Mouse (Mus musculus): Measurements from ENCODE around the gene Dzip1. TPM values are rescaled to one million over a fixed set of nuclear protein-coding genes. Genes with fewer than 3 reads are reported as not detected.

The Dzip1 gene
- polyA plus RNA-seq, 1 experiment = 4.7 TPM

DNA sequence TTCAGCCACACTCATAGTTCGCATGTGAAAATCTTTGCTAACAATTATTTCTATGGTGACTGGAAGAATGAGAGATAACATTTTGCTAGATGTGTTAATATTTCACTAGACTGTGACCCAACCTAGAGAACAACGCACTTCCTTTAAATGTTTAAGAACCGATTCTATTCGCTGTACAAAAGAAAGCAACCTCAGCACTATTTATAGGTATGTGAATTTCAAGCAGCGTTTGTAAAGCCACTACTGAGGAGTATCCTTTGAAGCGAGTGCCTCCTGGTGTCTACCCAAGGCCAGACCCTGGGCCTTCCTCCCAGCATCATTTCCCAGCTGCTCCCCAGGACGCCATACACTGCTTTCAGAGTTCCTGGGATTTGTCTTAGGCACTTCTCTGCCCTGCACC, 4.6 kb downstream of the Dzip1 start:
- H3K79me2 ChIP-seq (ENCODE audit: control insufficient read depth, insufficient read depth) = no peaks in the 10 kb centered on the region
- no peak overlapping the region for H3ac ChIP-seq (ENCODE audit: control insufficient read depth, insufficient read length, low read depth)
- H3K27me3 ChIP-seq (ENCODE audit: control insufficient read depth, insufficient read depth, insufficient read length) = no peaks in the 10 kb centered on the region
- no peak overlapping the region for H3K4me3 ChIP-seq (ENCODE audit: insufficient read depth, poor library complexity, severe bottlenecking)
- no peak for TF ChIP-seq MAX (IDR thresholded peaks at IDR 0.05)
- TF ChIP-seq MYOG (IDR thresholded peaks at IDR 0.05; ENCODE audit: control insufficient read depth, extremely low read depth, insufficient read length) = no peak
- no peak for TF ChIP-seq MYOD1 (IDR thresholded peaks at IDR 0.05; ENCODE audit: control insufficient read depth, insufficient read length, low read depth)
- TF ChIP-seq CEBPB (IDR thresholded peaks at IDR 0.05; ENCODE audit: low read depth) = no peak
- TF ChIP-seq FOSL1 (IDR thresholded peaks at IDR 0.05; ENCODE audit: insufficient read depth, low read length, poor library complexity, severe bottlenecking) = no peak
- TF ChIP-seq CTCF (IDR thresholded peaks at IDR 0.05; ENCODE audit: control insufficient read depth, insufficient read depth, insufficient read length) = no peak
- TF ChIP-seq USF1 (IDR thresholded peaks at IDR 0.05; ENCODE audit: low read depth) = no peak
- no peaks in the 10 kb centered on the region for H3K79me3 ChIP-seq (ENCODE audit: low read depth)
- H3K36me3 ChIP-seq (ENCODE audit: control insufficient read depth, insufficient read depth) = peaks cover 11% of the 10 kb centered on the region

- Histone ChIP-seq H3K79me3 (ENCODE audit: low read depth) (no peaks in the 10 kb centered on the region), H3K4me3 (ENCODE audit: insufficient read depth, poor library complexity, severe bottlenecking) (no peak overlapping the region), H3K79me2 (ENCODE audit: control insufficient read depth, insufficient read depth) (no peaks in the 10 kb centered on the region), H3ac (ENCODE audit: control insufficient read depth, insufficient read length, low read depth) (no peak overlapping the region), H3K27me3 (ENCODE audit: control insufficient read depth, insufficient read depth, insufficient read length) (no peaks in the 10 kb centered on the region), H3K36me3 (ENCODE audit: control insufficient read depth, insufficient read depth) (peaks cover 11% of the 10 kb centered on the region)
- TF ChIP-seq MAX (IDR thresholded peaks at IDR 0.05) (no peak), MYOD1 (IDR thresholded peaks at IDR 0.05; ENCODE audit: control insufficient read depth, insufficient read length, low read depth) (no peak), USF1 (IDR thresholded peaks at IDR 0.05; ENCODE audit: low read depth) (no peak), FOSL1 (IDR thresholded peaks at IDR 0.05; ENCODE audit: insufficient read depth, low read length, poor library complexity, severe bottlenecking) (no peak), MYOG (IDR thresholded peaks at IDR 0.05; ENCODE audit: control insufficient read depth, extremely low read depth, insufficient read length) (no peak)
These were observed 6.2 kb downstream of the Dzip1 start for GRCm38 (mm10) chr14:118919025-118919424.

- Histone ChIP-seq H3K79me2 (ENCODE audit: control insufficient read depth, insufficient read depth) (no peaks in the 10 kb centered on the region), H3K79me3 (ENCODE audit: low read depth) (no peaks in the 10 kb centered on the region), H3ac (ENCODE audit: control insufficient read depth, insufficient read length, low read depth) (no peak overlapping the region), H3K36me3 (ENCODE audit: control insufficient read depth, insufficient read depth) (peaks cover 16% of the 10 kb centered on the region), H3K27me3 (ENCODE audit: control insufficient read depth, insufficient read depth, insufficient read length) (no peaks in the 10 kb centered on the region), H3K4me3 (ENCODE audit: insufficient read depth, poor library complexity, severe bottlenecking) (no peak overlapping the region)
- no peak for TF ChIP-seq MAX (IDR thresholded peaks at IDR 0.05)
- TF ChIP-seq USF1 (IDR thresholded peaks at IDR 0.05; ENCODE audit: low read depth) = no peak
- TF ChIP-seq MYOD1 (IDR thresholded peaks at IDR 0.05; ENCODE audit: control insufficient read depth, insufficient read length, low read depth) = no peak
- no peak for TF ChIP-seq CEBPB (IDR thresholded peaks at IDR 0.05; ENCODE audit: low read depth)
- TF ChIP-seq MYOG (IDR thresholded peaks at IDR 0.05; ENCODE audit: control insufficient read depth, extremely low read depth, insufficient read length) = no peak
- no peak for TF ChIP-seq CTCF (IDR thresholded peaks at IDR 0.05; ENCODE audit: control insufficient read depth, insufficient read depth, insufficient read length)
- no peak for TF ChIP-seq FOSL1 (IDR thresholded peaks at IDR 0.05; ENCODE audit: insufficient read depth, low read length, poor library complexity, severe bottlenecking)
These were observed 11.6 kb downstream of the Dzip1 start for GRCm38 (mm10) chr14:118913651-118914050.

- no peaks in the 10 kb centered on the region for H3K27me3 ChIP-seq (ENCODE audit: control insufficient read depth, insufficient read depth, insufficient read length)
- H3K79me3 ChIP-seq (ENCODE audit: low read depth) = no peaks in the 10 kb centered on the region
- H3K4me3 ChIP-seq (ENCODE audit: insufficient read depth, poor library complexity, severe bottlenecking) = no peak overlapping the region
- H3ac ChIP-seq (ENCODE audit: control insufficient read depth, insufficient read length, low read depth) = no peak overlapping the region
- H3K79me2 ChIP-seq (ENCODE audit: control insufficient read depth, insufficient read depth) = no peaks in the 10 kb centered on the region
- peaks cover 16% of the 10 kb centered on the region for H3K36me3 ChIP-seq (ENCODE audit: control insufficient read depth, insufficient read depth)
- TF ChIP-seq FOSL1 (IDR thresholded peaks at IDR 0.05; ENCODE audit: insufficient read depth, low read length, poor library complexity, severe bottlenecking) (no peak), MAX (IDR thresholded peaks at IDR 0.05) (no peak), USF1 (IDR thresholded peaks at IDR 0.05; ENCODE audit: low read depth) (no peak), MYOG (IDR thresholded peaks at IDR 0.05; ENCODE audit: control insufficient read depth, extremely low read depth, insufficient read length) (no peak), CTCF (IDR thresholded peaks at IDR 0.05; ENCODE audit: control insufficient read depth, insufficient read depth, insufficient read length) (no peak), CEBPB (IDR thresholded peaks at IDR 0.05; ENCODE audit: low read depth) (no peak), MYOD1 (IDR thresholded peaks at IDR 0.05; ENCODE audit: control insufficient read depth, insufficient read length, low read depth) (no peak)
These were observed 13.7 kb downstream of the Dzip1 start for GRCm38 (mm10) chr14:118911521-118911920.

DNA sequence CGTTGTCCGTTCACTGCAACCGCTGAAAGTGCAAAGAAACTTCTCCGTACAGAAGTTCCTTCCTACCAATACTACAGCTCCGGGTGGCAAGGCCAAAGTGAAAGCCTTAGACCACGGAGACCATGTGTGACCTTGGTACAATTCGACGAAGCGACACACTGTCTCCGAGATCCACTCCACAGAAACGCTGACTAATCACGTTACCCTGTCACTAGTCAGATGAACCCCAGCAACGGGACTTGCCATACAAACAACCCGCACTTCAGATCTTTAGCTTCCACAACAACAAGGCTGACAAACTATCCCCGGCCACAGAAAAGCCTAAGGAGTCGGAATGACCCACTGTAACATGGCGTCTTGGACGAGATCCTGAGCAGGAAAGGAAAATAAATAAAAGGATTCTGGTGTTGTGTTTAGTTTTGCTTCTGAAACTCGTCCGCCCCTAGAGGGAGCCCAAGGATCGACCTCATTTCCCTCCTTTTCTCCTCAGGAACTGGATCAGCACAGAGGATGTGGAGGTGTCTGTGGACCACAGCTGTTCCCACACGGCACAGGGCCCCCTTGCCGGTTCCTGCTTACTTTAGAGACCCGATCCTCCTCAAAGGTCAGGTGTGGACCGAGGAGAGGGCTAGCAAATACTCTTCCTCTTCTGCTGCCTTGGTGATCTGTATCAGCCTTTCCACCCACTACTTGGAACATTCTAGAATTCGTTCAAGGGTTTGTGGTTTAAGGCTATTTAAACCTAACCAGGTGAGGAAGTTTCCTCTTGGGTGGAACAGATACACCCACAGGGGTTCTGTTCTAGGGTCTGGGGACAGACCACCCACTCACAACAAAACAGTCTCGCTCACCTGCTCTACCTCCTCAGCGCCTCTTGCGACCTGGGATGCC, 14.7 kb downstream of the Dzip1 start:
- H3ac ChIP-seq (ENCODE audit: control insufficient read depth, insufficient read length, low read depth) = no peak overlapping the region
- H3K36me3 ChIP-seq (ENCODE audit: control insufficient read depth, insufficient read depth) = peaks cover 16% of the 10 kb centered on the region
- no peaks in the 10 kb centered on the region for H3K79me2 ChIP-seq (ENCODE audit: control insufficient read depth, insufficient read depth)
- H3K4me3 ChIP-seq (ENCODE audit: insufficient read depth, poor library complexity, severe bottlenecking) = no peak overlapping the region
- TF ChIP-seq CEBPB (IDR thresholded peaks at IDR 0.05; ENCODE audit: low read depth) (no peak), CTCF (IDR thresholded peaks at IDR 0.05; ENCODE audit: control insufficient read depth, insufficient read depth, insufficient read length) (peak; percentile 15)
- no peaks in the 10 kb centered on the region for H3K27me3 ChIP-seq (ENCODE audit: control insufficient read depth, insufficient read depth, insufficient read length)
- H3K79me3 ChIP-seq (ENCODE audit: low read depth) = no peaks in the 10 kb centered on the region

- Histone ChIP-seq H3K27me3 (ENCODE audit: control insufficient read depth, insufficient read depth, insufficient read length) (no peaks in the 10 kb centered on the region), H3K79me3 (ENCODE audit: low read depth) (no peaks in the 10 kb centered on the region), H3ac (ENCODE audit: control insufficient read depth, insufficient read length, low read depth) (no peak overlapping the region), H3K4me3 (ENCODE audit: insufficient read depth, poor library complexity, severe bottlenecking) (no peak overlapping the region), H3K36me3 (ENCODE audit: control insufficient read depth, insufficient read depth) (peaks cover 16% of the 10 kb centered on the region), H3K79me2 (ENCODE audit: control insufficient read depth, insufficient read depth) (no peaks in the 10 kb centered on the region)
- TF ChIP-seq MYOG (IDR thresholded peaks at IDR 0.05; ENCODE audit: control insufficient read depth, extremely low read depth, insufficient read length) = no peak
- no peak for TF ChIP-seq CEBPB (IDR thresholded peaks at IDR 0.05; ENCODE audit: low read depth)
- TF ChIP-seq CTCF (IDR thresholded peaks at IDR 0.05; ENCODE audit: control insufficient read depth, insufficient read depth, insufficient read length) = no peak
- no peak for TF ChIP-seq MYOD1 (IDR thresholded peaks at IDR 0.05; ENCODE audit: control insufficient read depth, insufficient read length, low read depth)
- TF ChIP-seq MAX (IDR thresholded peaks at IDR 0.05) = no peak
- TF ChIP-seq USF1 (IDR thresholded peaks at IDR 0.05; ENCODE audit: low read depth) = no peak
- no peak for TF ChIP-seq FOSL1 (IDR thresholded peaks at IDR 0.05; ENCODE audit: insufficient read depth, low read length, poor library complexity, severe bottlenecking)
These were observed 15.4 kb downstream of the Dzip1 start for GRCm38 (mm10) chr14:118909872-118910271.
